Mouse (Mus musculus) central nervous system, embryonic 14 days (tissue): ENCODE measurements around the gene Nudcd3. TPM values are rescaled to one million over a fixed set of nuclear protein-coding genes. Genes with fewer than 3 reads are reported as not detected.

Experiments used
- polyA plus RNA-seq: library from polyadenylated mRNA; depleted of rRNA; stranded (reverse); fragments of >200 nt; gene quantifications from 2 replicates; pipeline ENCODE4 v1.2.3, GENCODE M21; 2012; rRNA removed

Nudcd3 gene
- 64.4 TPM in 2 replicates for polyA plus RNA-seq

GRCm38 (mm10) chr11:6200087-6200569 lies at the start of gene Nudcd3:
Gene Nudcd3, minus strand, starts transcription at chr11:6200415.

GRCm38 (mm10) chr11:6230012-6230411 lies 29.8 kb upstream of the Nudcd3 start, which contains the start of gene Npc1l1:
Gene Npc1l1, minus strand, starts transcription at chr11:6230143.

GRCm38 (mm10) chr11:6199410-6200086 lies 667 bp downstream of the Nudcd3 start, which contains the start of gene A730071L15Rik:
Gene A730071L15Rik, plus strand, starts transcription at chr11:6200029.

GRCm38 (mm10) chr11:6066176-6066575 lies 134.0 kb downstream of the Nudcd3 start, which contains the start of gene Camk2b:
Gene Camk2b, minus strand, starts transcription at chr11:6066362.

Other genes starting within 250 kb of the Nudcd3 start
- gene Ykt6, start 244.7 kb downstream of the Nudcd3 start, polyA plus RNA-seq: 96.0 and 102 TPM in 2 replicates
- gene Camk2b, start 134.1 kb downstream of the Nudcd3 start, polyA plus RNA-seq: 83.2 and 84.4 TPM in 2 replicates
- gene A730071L15Rik, start 386 bp downstream of the Nudcd3 start, polyA plus RNA-seq: 0.25 and 0.27 TPM in 2 replicates
- gene Npc1l1, start 29.7 kb upstream of the Nudcd3 start, polyA plus RNA-seq: 0.12 and 0.15 TPM in 2 replicates
- 52.5 and 54.0 TPM in 2 replicates for gene Ddx56, start 67.4 kb upstream of the Nudcd3 start, polyA plus RNA-seq
- gene Tmed4, start 74.5 kb upstream of the Nudcd3 start, polyA plus RNA-seq: 160 and 179 TPM in 2 replicates
- 59.6 and 68.9 TPM in 2 replicates for gene Ogdh, start 91.2 kb upstream of the Nudcd3 start, polyA plus RNA-seq
- gene Zmiz2, start 188.7 kb upstream of the Nudcd3 start, polyA plus RNA-seq: 89.1 and 95.9 TPM in 2 replicates
- gene Ppia, start 215.0 kb upstream of the Nudcd3 start, polyA plus RNA-seq: 2,649 and 2,896 TPM in 2 replicates
- gene H2afv, start 244.0 kb upstream of the Nudcd3 start, polyA plus RNA-seq: 344 and 467 TPM in 2 replicates